Mouse (Mus musculus) forebrain, embryonic 13.5 days (tissue): ENCODE data around the gene Mslnl. TPM values are rescaled to one million over a fixed set of nuclear protein-coding genes. Genes with fewer than 3 reads are reported as not detected.
A peak's percentile ranks its signal among the peaks of the same experiment; 100 is the strongest.

Experiments
- ATAC-seq: fragments of 200-750 bp; cut with Nextera tagmentation; 2 replicates; pipeline ENCODE4 v1.8.0; 2017
- H3K27ac ChIP-seq: fragments of 300-500 bp; sonication (generic); 2 replicates; pipeline ENCODE4 v1.5.1; 2015; ENCODE audit warnings: inconsistent platforms, mild to moderate bottlenecking, moderate library complexity
- H3K27me3 ChIP-seq: fragments of 300-500 bp; sonication (generic); 2 replicates; pipeline ENCODE4 v1.6.1; 2015; ENCODE audit warnings: mild to moderate bottlenecking, inconsistent platforms
- H3K36me3 ChIP-seq: fragments of 300-500 bp; sonication (generic); 2 replicates; pipeline ENCODE4 v1.6.1; 2015; ENCODE audit warnings: mild to moderate bottlenecking, inconsistent platforms; ENCODE audit not compliant: poor library complexity, severe bottlenecking
- H3K4me1 ChIP-seq: fragments of 300-500 bp; sonication (generic); 2 replicates; pipeline ENCODE4 v1.6.1; 2015; ENCODE audit warnings: inconsistent platforms
- H3K4me2 ChIP-seq: fragments of 300-500 bp; sonication (generic); 2 replicates; pipeline ENCODE4 v1.6.1; 2015; ENCODE audit warnings: inconsistent platforms, mild to moderate bottlenecking, moderate library complexity
- H3K4me3 ChIP-seq: fragments of 300-500 bp; sonication (generic); 2 replicates; pipeline ENCODE4 v1.5.1; 2015; ENCODE audit warnings: mild to moderate bottlenecking, inconsistent platforms
- H3K9ac ChIP-seq: fragments of 300-500 bp; sonication (generic); 2 replicates; pipeline ENCODE4 v1.6.1; 2015; ENCODE audit warnings: mild to moderate bottlenecking, inconsistent platforms
- H3K9me3 ChIP-seq: fragments of 300-500 bp; sonication (generic); replicated peaks from 2 replicates; pipeline ENCODE4 v1.6.1; 2016; ENCODE audit warnings: inconsistent platforms
- WGBS: fragments of 180-500 bp; shearing (Covaris S2); methylation state at CpG from one replicate; pipeline ENCODE4 v1.1.7; 2015; 5-methylcytosine and 5-hydroxymethylcytosine counted together
- polyA plus RNA-seq: library from polyadenylated mRNA; unstranded; fragments of >200 nt; fragmentation: Nextera tagmentation; extraction: Ambion mirVana; gene quantifications from 2 replicates; pipeline ENCODE4 v1.2.1, GENCODE M21; 2015

The Mslnl gene
- polyA plus RNA-seq, 1 experiment from 2014 or later: not detected

DNA sequence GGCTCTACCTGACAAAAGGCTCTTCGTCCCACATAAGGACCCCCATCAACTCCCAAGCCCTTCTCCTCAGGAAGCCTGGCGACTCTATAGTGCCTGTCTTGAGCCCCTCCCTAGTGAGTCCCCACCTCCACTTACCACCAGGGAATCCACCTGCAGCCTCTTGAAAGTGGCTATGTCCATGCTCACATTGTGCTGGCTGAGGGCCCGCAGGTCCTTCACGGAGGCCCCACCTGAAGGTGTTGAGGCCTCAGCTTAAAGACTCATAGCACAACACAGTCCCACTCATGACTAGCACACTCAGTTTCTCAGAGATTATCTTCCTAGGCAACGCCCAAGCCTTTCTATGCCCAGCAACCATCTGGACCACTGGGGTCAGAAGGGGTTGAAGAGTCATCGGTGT, 13.5 kb downstream of the Mslnl start:
- no peak overlapping the region for H3K27ac ChIP-seq
- no peaks in the 10 kb centered on the region for H3K9me3 ChIP-seq
- peaks cover 7% of the 10 kb centered on the region for H3K4me1 ChIP-seq
- H3K27me3 ChIP-seq: peaks cover 5% of the 10 kb centered on the region; the same call in 1 of the 2 replicates
- no peak overlapping the region for H3K4me2 ChIP-seq
- ATAC-seq: no peak
- H3K4me3 ChIP-seq: no peak overlapping the region
- H3K36me3 ChIP-seq: no peaks in the 10 kb centered on the region
- H3K9ac ChIP-seq: no peak overlapping the region
- WGBS: 85% methylated on average over 6 of the region's 6 CpGs

DNA sequence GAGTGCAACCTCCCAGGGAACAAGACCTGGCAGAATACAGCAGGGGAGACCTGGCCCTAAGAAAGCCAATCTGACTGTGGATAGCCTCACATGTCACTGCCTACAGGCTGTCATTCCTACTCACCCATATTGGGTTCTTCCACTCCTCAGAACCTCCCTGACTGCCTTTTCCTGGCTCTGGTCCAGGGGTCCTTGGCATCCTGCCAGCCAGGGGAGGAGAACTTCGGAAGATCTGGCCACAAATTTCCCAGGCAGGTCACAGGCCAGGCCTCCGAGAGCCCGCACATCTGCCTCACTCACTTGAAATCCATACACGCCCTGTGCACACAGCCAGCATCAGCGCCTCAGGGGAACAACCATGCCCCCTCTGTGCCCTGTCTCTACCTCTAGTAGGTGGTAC, 15.6 kb downstream of the Mslnl start:
- Histone ChIP-seq H3K27me3 (peaks cover 5% of the 10 kb centered on the region; the same call in 1 of the 2 replicates), H3K4me2 (no peak overlapping the region), H3K9ac (0 out of 2 replicates have a peak overlapping the region, but pooled peaks have one; percentile 13), H3K27ac (no peak overlapping the region), H3K9me3 (no peaks in the 10 kb centered on the region), H3K4me1 (peaks cover 7% of the 10 kb centered on the region), H3K36me3 (no peaks in the 10 kb centered on the region), H3K4me3 (no peak overlapping the region)
- whole genome bisulfite sequencing: 51% methylated on average over 5 of the region's 5 CpGs
- ATAC-seq: no peak

DNA sequence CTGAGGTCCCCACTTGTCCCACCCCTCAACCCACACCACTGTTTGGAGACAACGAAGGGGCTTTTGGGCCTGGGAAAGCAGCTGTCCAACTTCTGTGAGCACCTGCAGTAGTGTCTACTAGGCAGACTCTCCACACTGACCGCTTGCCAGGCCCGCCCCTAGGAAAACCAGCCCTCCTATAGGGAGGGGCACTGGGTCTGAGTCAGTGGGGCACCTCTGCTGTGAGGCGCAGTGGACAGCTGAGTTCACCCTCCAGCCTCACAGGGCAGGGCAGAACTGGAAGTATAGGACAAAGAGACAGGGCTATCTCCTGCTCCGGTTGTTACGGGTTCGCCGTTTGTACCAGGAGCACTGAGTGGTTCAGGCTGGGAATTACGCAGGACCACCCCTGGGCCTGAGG, 18.4 kb downstream of the Mslnl start, which contains the start of gene Msln:
Gene Msln (minus strand): TSS at position 138 of the 400 bp plus-strand sequence.
- Histone ChIP-seq H3K4me2 (no peak within 1 kb of the TSS), H3K27ac (no peak within 1 kb of the TSS), H3K4me3 (no peak within 1 kb of the TSS), H3K9me3 (no peaks in the 10 kb centered on the region), H3K4me1 (peaks cover 7% of the 10 kb centered on the region), H3K9ac (no peak within 1 kb of the TSS), H3K36me3 (no peaks in the 10 kb centered on the region), H3K27me3 (peaks cover 2% of the 10 kb centered on the region; the same call in 1 of the 2 replicates)
- ATAC-seq: no peak
- 74% methylated on average over 9 of the region's 9 CpGs for WGBS

DNA sequence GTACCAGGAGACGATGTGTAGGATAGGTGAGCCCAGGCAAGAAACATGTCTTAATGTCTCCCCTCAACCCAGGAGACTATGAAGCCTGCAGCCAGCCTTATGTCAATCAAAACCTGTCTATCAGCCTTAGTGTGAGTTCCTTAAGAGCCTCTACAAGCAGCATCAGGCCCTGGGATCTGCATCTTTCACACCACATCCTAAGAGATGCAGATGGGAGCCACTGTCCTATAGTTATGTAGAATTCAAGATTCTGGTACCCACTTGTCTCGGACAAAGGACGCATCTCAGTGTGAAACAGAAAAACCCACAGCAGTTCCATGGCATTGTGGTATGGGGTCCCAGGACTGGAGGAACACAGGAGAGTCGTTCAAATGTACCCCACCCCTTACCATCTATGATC, 19.2 kb downstream of the Mslnl start:
- no peak overlapping the region for H3K4me2 ChIP-seq

DNA sequence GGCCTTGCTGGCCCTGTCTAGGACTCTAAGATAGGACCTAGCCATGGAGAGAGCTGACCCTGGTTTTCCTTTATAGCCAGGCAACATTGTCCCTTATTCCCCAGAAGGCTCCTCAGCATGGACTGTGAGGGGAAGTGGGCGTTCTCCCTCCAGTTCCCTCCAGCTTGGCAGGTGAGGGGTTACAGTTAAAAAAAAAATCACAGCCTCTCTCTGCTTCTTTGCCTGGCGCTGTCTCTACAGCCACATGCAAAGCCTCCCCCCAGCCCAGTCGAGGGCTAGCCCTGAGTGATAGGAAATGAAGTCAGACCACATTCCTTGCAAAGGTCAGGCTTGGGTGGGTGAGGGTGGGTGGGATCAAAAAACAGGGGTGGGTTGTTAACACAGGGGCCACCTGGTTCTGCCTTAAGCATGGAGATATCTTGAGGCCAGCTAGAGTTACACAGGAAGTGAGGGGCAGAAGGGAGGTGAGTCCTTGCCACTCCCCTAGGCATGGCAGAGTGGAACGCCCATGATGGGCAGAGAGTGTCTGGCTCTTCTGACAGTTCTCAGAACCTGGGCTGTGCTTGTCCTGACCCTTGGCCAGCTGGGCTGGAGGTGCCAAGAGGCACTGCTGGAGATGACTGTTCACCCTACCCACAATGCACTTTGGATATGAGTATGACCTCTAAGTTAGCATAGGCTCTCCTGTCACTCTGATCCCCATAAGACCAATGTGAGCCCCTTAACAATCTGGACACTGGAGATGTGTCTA, 20.0 kb downstream of the Mslnl start:
- ATAC-seq: no peak
- WGBS: 61% methylated on average over 4 of the region's 4 CpGs
- no peaks in the 10 kb centered on the region for H3K36me3 ChIP-seq
- H3K4me3 ChIP-seq: no peak overlapping the region
- H3K4me2 ChIP-seq: no peak overlapping the region
- H3K4me1 ChIP-seq: peaks cover 7% of the 10 kb centered on the region
- H3K9ac ChIP-seq: no peak overlapping the region
- 0 out of 2 replicates have a peak, but pooled peaks cover 4% of the 10 kb centered on the region for H3K27me3 ChIP-seq
- H3K9me3 ChIP-seq: no peaks in the 10 kb centered on the region
- H3K27ac ChIP-seq: no peak overlapping the region

More for the DNA sequence above, 19.2 kb downstream of the Mslnl start:
- no peak overlapping the region for H3K4me3 ChIP-seq
- H3K9me3 ChIP-seq: no peaks in the 10 kb centered on the region
- H3K27ac ChIP-seq: no peak overlapping the region
- peaks cover 7% of the 10 kb centered on the region for H3K4me1 ChIP-seq
- WGBS: 79% methylated on average over 4 of the region's 4 CpGs
- H3K27me3 ChIP-seq: 0 out of 2 replicates have a peak, but pooled peaks cover 4% of the 10 kb centered on the region
- no peak for ATAC-seq
- H3K9ac ChIP-seq: no peak overlapping the region
- H3K36me3 ChIP-seq: no peaks in the 10 kb centered on the region

DNA sequence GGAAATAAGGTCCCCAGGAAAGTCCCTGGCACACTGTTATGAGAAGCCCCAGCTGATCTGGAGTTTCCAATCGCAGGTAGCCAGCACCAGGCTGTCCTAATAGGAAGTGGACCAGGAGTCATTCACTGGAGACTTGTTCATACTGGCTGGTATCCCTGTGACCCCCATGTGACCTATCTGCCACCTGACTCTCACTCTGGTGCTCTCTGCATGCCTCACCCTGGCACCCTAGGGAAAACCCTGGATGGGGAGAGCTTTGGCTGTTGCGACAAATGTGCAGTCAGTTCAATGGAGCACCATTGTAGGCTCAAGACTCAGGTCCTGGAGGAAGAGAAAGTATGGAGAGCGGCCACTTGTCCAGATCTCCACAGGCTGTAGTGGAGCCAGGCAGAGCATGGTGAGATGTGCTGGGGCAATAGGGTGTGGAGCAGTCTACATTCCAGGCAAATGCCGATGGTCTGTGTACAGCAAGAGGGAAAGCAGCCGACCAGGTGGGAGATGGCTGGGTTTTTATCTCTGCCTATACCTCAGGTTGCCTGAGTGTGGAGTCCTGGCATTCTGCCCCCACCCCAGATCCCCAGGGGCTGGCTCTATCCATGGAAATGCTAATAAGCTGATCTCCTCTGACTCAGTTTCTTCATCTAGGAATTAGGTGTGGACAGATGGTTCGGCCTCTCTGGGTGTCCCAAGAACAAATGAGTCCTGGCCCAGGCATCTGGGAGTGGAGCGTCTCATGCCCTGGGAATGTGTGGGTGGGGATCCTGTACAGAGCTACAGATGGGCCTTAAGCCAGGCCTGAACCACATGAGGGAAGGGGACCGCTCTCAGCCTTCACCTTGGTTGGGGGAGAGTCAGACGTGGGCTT, 20.8 kb downstream of the Mslnl start:
- H3K27ac ChIP-seq: no peak overlapping the region
- WGBS: 80% methylated on average over 9 of the region's 9 CpGs
- H3K36me3 ChIP-seq: no peaks in the 10 kb centered on the region
- 0 out of 2 replicates have a peak, but pooled peaks cover 4% of the 10 kb centered on the region for H3K27me3 ChIP-seq
- ATAC-seq: no peak
- H3K9me3 ChIP-seq: no peaks in the 10 kb centered on the region
- H3K4me1 ChIP-seq: peaks cover 2% of the 10 kb centered on the region
- no peak overlapping the region for H3K4me3 ChIP-seq
- H3K9ac ChIP-seq: no peak overlapping the region
- H3K4me2 ChIP-seq: no peak overlapping the region

DNA sequence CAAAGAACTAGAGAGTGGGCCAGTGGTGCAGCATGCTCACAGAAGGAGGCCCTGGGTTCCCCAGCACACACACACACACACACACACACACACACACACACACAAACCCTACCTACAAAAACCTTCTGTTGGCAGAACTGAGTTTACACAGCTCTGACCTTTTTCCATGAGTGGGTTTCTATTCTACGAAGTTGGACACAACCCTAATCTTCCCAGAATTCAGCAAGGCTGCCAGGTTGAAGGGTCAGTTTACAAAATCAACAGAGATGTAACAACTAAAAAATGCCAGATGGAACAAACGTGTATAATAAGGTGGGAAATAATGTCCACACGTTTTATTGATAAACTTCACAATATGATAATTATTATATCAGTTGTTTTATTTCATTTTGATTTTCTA, 21.8 kb downstream of the Mslnl start:
- Histone ChIP-seq H3K4me3 (no peak overlapping the region), H3K27me3 (0 out of 2 replicates have a peak, but pooled peaks cover 4% of the 10 kb centered on the region), H3K9ac (no peak overlapping the region), H3K9me3 (no peaks in the 10 kb centered on the region), H3K27ac (no peak overlapping the region), H3K36me3 (no peaks in the 10 kb centered on the region), H3K4me1 (no peaks in the 10 kb centered on the region), H3K4me2 (no peak overlapping the region)
- no peak for ATAC-seq
- 80% methylated on average over 3 of the region's 3 CpGs for WGBS

DNA sequence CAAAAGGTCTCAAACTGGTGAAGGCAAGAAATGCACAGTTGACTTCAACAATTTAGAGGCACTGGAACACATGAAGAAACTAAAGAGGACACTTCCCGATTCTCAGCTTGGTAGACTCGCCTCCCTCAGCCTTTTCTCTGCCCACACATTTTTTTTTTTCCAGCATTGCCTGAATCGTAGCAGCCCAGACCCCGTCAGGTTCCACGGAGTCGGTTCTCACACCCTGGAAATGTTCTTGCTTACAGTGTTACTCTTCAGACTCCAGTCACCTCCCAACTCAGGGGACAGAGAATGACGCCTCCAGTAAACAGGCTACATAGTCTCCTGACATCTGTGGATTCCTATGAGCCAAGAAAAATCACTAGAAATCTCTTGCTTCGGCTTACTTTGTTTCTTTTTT, 24.3 kb downstream of the Mslnl start:
- H3K36me3 ChIP-seq: no peaks in the 10 kb centered on the region
- ATAC-seq: no peak
- 0 out of 2 replicates have a peak, but pooled peaks cover 4% of the 10 kb centered on the region for H3K27me3 ChIP-seq
- no peaks in the 10 kb centered on the region for H3K9me3 ChIP-seq
- no peaks in the 10 kb centered on the region for H3K4me1 ChIP-seq
- no peak overlapping the region for H3K9ac ChIP-seq
- no peak overlapping the region for H3K4me2 ChIP-seq
- no peak overlapping the region for H3K4me3 ChIP-seq
- 80% methylated on average over 8 of the region's 8 CpGs for WGBS
- H3K27ac ChIP-seq: no peak overlapping the region

DNA sequence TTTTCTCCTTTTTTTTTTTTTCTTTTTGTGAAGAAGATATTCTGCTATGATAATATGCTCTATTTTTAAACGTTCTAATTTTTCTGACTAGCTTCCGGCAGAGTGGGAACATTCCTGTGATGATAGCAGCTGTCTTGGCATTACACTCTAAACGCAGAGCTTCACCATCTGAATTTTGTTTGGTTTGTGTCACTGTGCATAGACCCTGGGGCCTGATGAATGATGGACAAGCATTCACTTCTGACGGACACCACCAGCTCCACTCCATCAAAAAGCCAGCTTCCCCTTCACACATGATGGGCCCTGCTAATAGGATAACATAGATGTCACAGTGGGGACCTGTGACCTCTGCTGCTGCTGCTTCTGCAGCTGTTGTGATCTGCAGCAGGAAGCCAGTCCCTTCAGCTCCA, 25.7 kb downstream of the Mslnl start:
- no peak for ATAC-seq
- Histone ChIP-seq H3K27me3 (0 out of 2 replicates have a peak, but pooled peaks cover 4% of the 10 kb centered on the region), H3K4me2 (no peak overlapping the region), H3K4me1 (peaks cover 9% of the 10 kb centered on the region), H3K27ac (no peak overlapping the region), H3K36me3 (no peaks in the 10 kb centered on the region), H3K4me3 (no peak overlapping the region), H3K9me3 (no peaks in the 10 kb centered on the region), H3K9ac (no peak overlapping the region)
- 57% methylated on average over 4 of the region's 4 CpGs for WGBS

DNA sequence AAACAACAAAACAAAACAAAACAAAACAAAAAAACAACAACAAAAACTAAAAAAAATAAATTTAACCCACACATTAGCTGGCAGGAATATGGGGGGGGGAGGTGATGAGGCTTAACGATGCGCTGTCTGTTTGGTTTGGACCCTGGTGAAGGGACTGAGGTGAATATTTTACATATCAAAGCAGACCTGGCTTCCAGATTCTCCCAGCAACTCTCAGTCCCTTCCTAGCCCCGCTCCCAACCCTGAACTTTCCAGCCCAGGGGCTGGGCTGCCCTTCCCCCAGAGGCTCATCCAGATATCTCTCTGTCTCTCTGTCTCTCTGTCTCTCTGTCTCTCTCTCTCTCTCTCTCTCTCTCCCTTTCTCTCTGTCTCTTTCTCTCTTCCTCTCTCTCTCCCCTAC, 26.7 kb downstream of the Mslnl start:
- Histone ChIP-seq H3K4me3 (no peak overlapping the region), H3K9me3 (no peaks in the 10 kb centered on the region), H3K9ac (no peak overlapping the region), H3K4me1 (peaks cover 10% of the 10 kb centered on the region), H3K27me3 (0 out of 2 replicates have a peak, but pooled peaks cover 7% of the 10 kb centered on the region), H3K27ac (no peak overlapping the region), H3K4me2 (no peak overlapping the region), H3K36me3 (no peaks in the 10 kb centered on the region)
- 34% methylated on average over 3 of the region's 3 CpGs for WGBS
- ATAC-seq: no peak

DNA sequence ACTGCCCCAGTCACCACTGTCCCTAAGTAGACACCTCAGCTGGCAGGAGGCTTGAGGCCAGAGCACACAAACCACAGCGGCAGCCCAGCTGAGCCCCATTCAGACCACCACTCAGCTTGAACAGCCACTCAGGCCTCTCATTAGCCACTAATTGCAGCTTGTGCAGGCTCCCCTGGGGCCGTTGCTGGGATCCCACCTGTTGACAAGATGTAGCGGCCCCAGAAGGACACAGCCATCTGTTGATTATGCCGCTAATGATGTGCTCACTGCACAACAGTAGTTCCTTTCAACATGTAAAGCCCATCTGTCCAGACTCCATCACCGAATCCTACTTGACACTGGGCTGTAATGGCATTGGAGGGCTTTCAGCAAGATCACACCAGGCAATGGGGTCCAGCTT, 30.0 kb downstream of the Mslnl start:
- 14% methylated on average over 5 of the region's 5 CpGs for WGBS
- peak; percentile 74; the same call in 1 of the 2 replicates for ATAC-seq

DNA sequence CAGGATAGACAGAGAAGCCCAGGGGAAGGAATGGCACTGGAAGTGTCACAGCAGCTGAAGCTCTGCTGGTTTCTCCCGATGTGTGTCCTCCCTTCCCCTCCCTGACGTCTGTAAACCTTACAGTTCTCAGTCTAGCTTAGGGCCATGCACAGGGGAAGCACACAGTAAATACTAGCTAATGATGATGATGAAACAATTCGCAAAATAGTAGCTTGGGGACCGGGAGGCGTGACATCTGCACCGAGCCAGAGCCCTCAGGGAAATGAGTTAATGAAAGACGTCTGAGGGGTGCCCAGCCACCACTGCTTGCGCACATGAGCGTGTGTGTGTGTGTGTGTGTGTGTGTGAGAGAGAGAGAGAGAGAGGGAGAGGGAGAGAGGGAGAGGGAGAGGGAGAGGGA, 33.5 kb downstream of the Mslnl start:
- peaks cover 14% of the 10 kb centered on the region for H3K27me3 ChIP-seq
- no peaks in the 10 kb centered on the region for H3K9me3 ChIP-seq
- no peak overlapping the region for H3K9ac ChIP-seq
- no peak for ATAC-seq
- no peaks in the 10 kb centered on the region for H3K36me3 ChIP-seq
- H3K4me3 ChIP-seq: no peak overlapping the region
- no peak overlapping the region for H3K27ac ChIP-seq
- WGBS: 60% methylated on average over 9 of the region's 9 CpGs
- peaks cover 16% of the 10 kb centered on the region for H3K4me1 ChIP-seq
- H3K4me2 ChIP-seq: no peak overlapping the region

More for the DNA sequence above, 30.0 kb downstream of the Mslnl start:
- H3K36me3 ChIP-seq: no peaks in the 10 kb centered on the region
- H3K27me3 ChIP-seq: peaks cover 14% of the 10 kb centered on the region
- no peaks in the 10 kb centered on the region for H3K9me3 ChIP-seq
- H3K4me3 ChIP-seq: no peak overlapping the region
- no peak overlapping the region for H3K27ac ChIP-seq
- 0 out of 2 replicates have a peak overlapping the region, but pooled peaks have one; percentile 1 for H3K9ac ChIP-seq
- no peak overlapping the region for H3K4me2 ChIP-seq
- H3K4me1 ChIP-seq: peaks cover 10% of the 10 kb centered on the region
